Mouse (Mus musculus): ENCODE measurements around the gene Kif26b. TPM values are rescaled to one million over a fixed set of nuclear protein-coding genes. Genes with fewer than 3 reads are reported as not detected.

Kif26b gene
- polyA plus RNA-seq, 1 experiment = 0.04 TPM

DNA sequence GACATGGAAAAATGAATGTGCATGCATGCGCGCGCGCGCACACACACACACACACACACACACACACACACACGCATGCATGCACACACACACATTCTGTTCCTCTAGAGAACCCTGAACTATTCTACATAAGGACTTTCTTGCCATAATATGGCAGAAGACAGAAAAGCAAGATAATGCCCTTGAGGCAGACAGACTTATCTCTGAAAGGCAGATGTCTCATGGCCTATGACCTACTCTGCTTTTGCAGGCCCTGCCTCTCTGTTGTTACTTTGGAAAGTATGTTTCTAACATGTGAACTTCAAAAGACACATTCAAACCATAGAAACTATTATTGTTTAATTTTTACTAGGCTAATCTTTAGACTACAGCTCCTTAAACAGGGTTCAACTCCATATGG is 255.1 kb downstream of the Kif26b start:
- Histone ChIP-seq H3K4me1 (ENCODE audit: control insufficient read depth, insufficient read depth, insufficient read length) (no peaks in the 10 kb centered on the region), H3K27me3 (ENCODE audit: control insufficient read depth, insufficient read depth, low read length) (no peaks in the 10 kb centered on the region), H3K4me3 (ENCODE audit: extremely low read depth, insufficient read depth, insufficient read length) (no peak overlapping the region), H3K27ac (ENCODE audit: insufficient read depth, low read length) (no peak overlapping the region), H3K36me3 (ENCODE audit: control insufficient read depth, insufficient read depth, low read length) (no peaks in the 10 kb centered on the region)
- no peak for TF ChIP-seq POLR2A (IDR thresholded peaks at IDR 0.05; ENCODE audit: low read depth, low read length)
- no peak for TF ChIP-seq CTCF (IDR thresholded peaks at IDR 0.05; ENCODE audit: extremely low read depth, insufficient read depth, insufficient read length, insufficient replicate concordance)
- DNase-seq (ENCODE audit: low read depth in 1 of 2, low spot score in 2 of 2) = no peak
- WGBS = 90% methylated on average over 6 of the region's 6 CpGs

DNA sequence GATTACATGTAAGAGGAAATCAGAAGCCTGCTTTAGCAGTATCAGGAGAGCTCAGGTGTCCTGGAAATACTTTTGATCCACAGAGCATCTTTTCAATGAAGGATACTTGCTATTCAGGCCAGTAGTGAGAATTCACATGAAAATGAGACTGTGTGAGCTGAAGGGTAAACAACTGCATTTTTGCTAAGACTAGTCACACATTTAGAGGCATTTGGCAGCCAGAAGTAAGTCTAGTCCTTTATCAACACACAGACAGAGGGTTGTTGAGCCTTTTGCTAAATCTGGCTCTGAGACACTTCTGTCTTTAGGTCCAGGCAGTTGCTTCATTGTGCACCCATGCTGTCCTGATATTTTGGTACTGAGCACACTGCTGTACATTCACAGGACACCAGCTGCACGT is 262.3 kb downstream of the Kif26b start:
- 62% methylated on average over 1 of the region's 1 CpGs for whole genome bisulfite sequencing
- Histone ChIP-seq H3K27me3 (ENCODE audit: control insufficient read depth, insufficient read depth, low read length) (0 out of 2 replicates have a peak, but pooled peaks cover 1% of the 10 kb centered on the region), H3K27ac (ENCODE audit: insufficient read depth, low read length) (no peak overlapping the region), H3K36me3 (ENCODE audit: control insufficient read depth, insufficient read depth, low read length) (no peaks in the 10 kb centered on the region), H3K4me1 (ENCODE audit: control insufficient read depth, insufficient read depth, insufficient read length) (no peaks in the 10 kb centered on the region), H3K4me3 (ENCODE audit: extremely low read depth, insufficient read depth, insufficient read length) (no peak overlapping the region)
- DNase-seq (ENCODE audit: low read depth in 1 of 2, low spot score in 2 of 2) = no peak
- no peak for TF ChIP-seq CTCF (IDR thresholded peaks at IDR 0.05; ENCODE audit: extremely low read depth, insufficient read depth, insufficient read length, insufficient replicate concordance)
- TF ChIP-seq POLR2A (IDR thresholded peaks at IDR 0.05; ENCODE audit: low read depth, low read length) = no peak

DNA sequence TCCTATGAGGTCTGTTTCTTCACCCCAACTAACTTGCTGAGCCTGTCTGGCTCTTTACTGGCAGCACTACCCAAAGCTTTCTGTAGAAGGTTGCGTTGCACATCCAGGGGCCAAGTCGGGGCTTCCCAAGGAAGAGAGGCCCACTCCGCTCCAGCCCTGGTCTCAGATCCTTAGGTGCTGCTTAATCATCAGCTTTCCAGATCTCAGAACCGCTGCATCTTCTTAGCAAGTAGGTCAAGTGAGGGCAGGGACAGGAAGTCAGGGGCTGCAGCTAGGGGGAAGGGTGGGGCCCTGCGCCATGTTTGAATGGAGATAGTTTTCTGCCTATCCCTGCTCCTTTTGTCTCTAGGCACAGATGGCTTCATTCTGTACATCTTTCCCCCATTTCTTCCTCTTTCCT is 263.8 kb downstream of the Kif26b start:
- DNase-seq (ENCODE audit: low read depth in 1 of 2, low spot score in 2 of 2) = no peak
- no peaks in the 10 kb centered on the region for H3K36me3 ChIP-seq (ENCODE audit: control insufficient read depth, insufficient read depth, low read length)
- TF ChIP-seq CTCF (IDR thresholded peaks at IDR 0.05; ENCODE audit: extremely low read depth, insufficient read depth, insufficient read length, insufficient replicate concordance) (no peak), POLR2A (IDR thresholded peaks at IDR 0.05; ENCODE audit: low read depth, low read length) (no peak)
- no peaks in the 10 kb centered on the region for H3K4me1 ChIP-seq (ENCODE audit: control insufficient read depth, insufficient read depth, insufficient read length)
- WGBS = 88% methylated on average over 5 of the region's 5 CpGs
- 0 out of 2 replicates have a peak, but pooled peaks cover 1% of the 10 kb centered on the region for H3K27me3 ChIP-seq (ENCODE audit: control insufficient read depth, insufficient read depth, low read length)
- no peak overlapping the region for H3K4me3 ChIP-seq (ENCODE audit: extremely low read depth, insufficient read depth, insufficient read length)
- H3K27ac ChIP-seq (ENCODE audit: insufficient read depth, low read length) = no peak overlapping the region

DNA sequence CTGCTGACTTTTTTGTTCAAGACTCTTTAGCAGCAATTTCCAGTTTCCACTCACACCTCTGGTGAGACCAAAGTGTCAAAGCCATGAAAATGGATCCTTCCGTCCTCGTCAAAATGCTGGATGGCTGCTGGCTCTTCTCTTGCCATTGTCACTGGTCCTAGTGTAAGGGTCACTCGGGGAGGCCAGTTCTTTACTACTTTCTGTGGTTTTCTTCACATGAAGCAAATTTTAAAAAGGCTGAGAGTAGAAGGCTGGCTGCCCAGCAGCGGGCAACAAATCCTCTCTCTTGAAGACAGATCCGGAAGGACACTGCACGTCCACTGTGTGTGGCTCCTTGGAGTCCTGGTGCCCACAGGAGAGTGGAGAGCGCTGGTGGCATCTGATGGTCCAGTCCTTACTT is 265.9 kb downstream of the Kif26b start:
- H3K4me3 ChIP-seq (ENCODE audit: extremely low read depth, insufficient read depth, insufficient read length) = no peak overlapping the region
- no peaks in the 10 kb centered on the region for H3K36me3 ChIP-seq (ENCODE audit: control insufficient read depth, insufficient read depth, low read length)
- H3K27me3 ChIP-seq (ENCODE audit: control insufficient read depth, insufficient read depth, low read length) = 0 out of 2 replicates have a peak, but pooled peaks cover 1% of the 10 kb centered on the region
- WGBS = 86% methylated on average over 7 of the region's 7 CpGs
- no peaks in the 10 kb centered on the region for H3K4me1 ChIP-seq (ENCODE audit: control insufficient read depth, insufficient read depth, insufficient read length)
- H3K27ac ChIP-seq (ENCODE audit: insufficient read depth, low read length) = no peak overlapping the region
- no peak for DNase-seq (ENCODE audit: low read depth in 1 of 2, low spot score in 2 of 2)
- TF ChIP-seq POLR2A (IDR thresholded peaks at IDR 0.05; ENCODE audit: low read depth, low read length) (no peak), CTCF (IDR thresholded peaks at IDR 0.05; ENCODE audit: extremely low read depth, insufficient read depth, insufficient read length, insufficient replicate concordance) (no peak)

DNA sequence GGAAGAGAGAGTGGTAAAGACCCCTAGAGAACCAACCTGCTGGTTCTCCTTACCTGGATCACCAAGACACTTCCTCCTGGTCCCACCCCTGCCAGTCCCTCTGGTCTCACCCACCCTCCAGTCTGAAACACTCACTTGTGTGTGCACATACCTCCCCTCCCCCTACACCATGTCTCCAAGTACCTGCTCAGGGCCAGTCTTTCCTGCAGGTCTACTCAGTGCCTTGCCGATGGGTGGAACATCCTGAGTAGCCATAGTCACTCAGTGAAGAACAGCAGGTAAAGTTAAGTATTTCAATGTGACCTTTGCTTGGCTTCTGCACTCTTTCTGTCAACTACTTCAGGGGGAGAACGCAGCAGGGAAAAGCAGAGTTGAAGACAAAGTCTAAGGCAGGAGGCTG is 268.5 kb downstream of the Kif26b start:
- TF ChIP-seq CTCF (IDR thresholded peaks at IDR 0.05; ENCODE audit: extremely low read depth, insufficient read depth, insufficient read length, insufficient replicate concordance) = no peak
- Histone ChIP-seq H3K4me3 (ENCODE audit: extremely low read depth, insufficient read depth, insufficient read length) (no peak overlapping the region), H3K4me1 (ENCODE audit: control insufficient read depth, insufficient read depth, insufficient read length) (no peaks in the 10 kb centered on the region), H3K36me3 (ENCODE audit: control insufficient read depth, insufficient read depth, low read length) (no peaks in the 10 kb centered on the region), H3K27me3 (ENCODE audit: control insufficient read depth, insufficient read depth, low read length) (0 out of 2 replicates have a peak, but pooled peaks cover 1% of the 10 kb centered on the region), H3K27ac (ENCODE audit: insufficient read depth, low read length) (no peak overlapping the region)
- 90% methylated on average over 2 of the region's 2 CpGs for WGBS
- DNase-seq (ENCODE audit: low read depth in 1 of 2, low spot score in 2 of 2) = no peak

DNA sequence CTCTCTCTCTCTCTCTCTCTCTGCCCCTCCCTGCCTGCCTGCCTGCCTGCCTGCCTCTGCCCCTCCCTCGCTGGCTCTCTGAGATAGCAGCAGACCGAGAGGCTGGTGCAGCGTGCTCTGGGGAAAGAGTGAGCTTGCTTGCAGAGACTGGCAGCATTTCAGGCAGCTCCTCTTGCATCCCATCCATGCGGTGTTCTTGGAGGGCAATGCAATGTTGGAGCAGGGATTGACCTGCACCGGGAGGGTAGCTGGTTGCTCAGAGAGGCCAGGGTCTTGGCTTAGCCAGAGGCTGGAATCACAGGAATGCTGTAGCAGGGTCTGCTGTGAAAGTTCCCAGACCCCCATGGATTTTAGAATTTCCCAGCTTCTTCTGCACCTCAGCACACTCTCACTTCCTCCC is 269.4 kb downstream of the Kif26b start:
- no peaks in the 10 kb centered on the region for H3K36me3 ChIP-seq (ENCODE audit: control insufficient read depth, insufficient read depth, low read length)
- H3K27ac ChIP-seq (ENCODE audit: insufficient read depth, low read length) = no peak overlapping the region
- no peak for DNase-seq (ENCODE audit: low read depth in 1 of 2, low spot score in 2 of 2)
- no peaks in the 10 kb centered on the region for H3K27me3 ChIP-seq (ENCODE audit: control insufficient read depth, insufficient read depth, low read length)
- no peak overlapping the region for H3K4me3 ChIP-seq (ENCODE audit: extremely low read depth, insufficient read depth, insufficient read length)
- H3K4me1 ChIP-seq (ENCODE audit: control insufficient read depth, insufficient read depth, insufficient read length) = no peaks in the 10 kb centered on the region
- WGBS = 19% methylated on average over 5 of the region's 5 CpGs
- TF ChIP-seq POLR2A (IDR thresholded peaks at IDR 0.05; ENCODE audit: low read depth, low read length) (no peak), CTCF (IDR thresholded peaks at IDR 0.05; ENCODE audit: extremely low read depth, insufficient read depth, insufficient read length, insufficient replicate concordance) (no peak)

DNA sequence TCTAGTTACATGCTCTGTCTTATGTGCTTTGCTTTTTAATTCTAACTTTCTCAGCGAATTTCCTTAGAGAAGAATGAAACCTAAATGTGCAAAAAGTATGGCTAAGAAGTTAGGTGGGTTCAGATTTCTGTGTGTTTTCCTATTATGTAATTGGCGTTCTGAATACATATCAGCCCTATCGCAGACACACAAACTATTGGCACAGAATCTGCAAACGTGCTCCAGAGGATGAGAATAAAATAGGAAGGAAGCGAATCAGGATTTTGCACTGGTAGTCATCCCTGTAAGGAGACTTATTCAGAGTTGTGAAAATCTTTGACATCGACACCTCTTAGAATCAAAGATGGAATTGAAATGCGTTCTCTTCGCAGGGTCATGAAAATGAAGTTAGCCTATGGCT is 270.0 kb downstream of the Kif26b start:
- no peak for DNase-seq (ENCODE audit: low read depth in 1 of 2, low spot score in 2 of 2)
- no peaks in the 10 kb centered on the region for H3K4me1 ChIP-seq (ENCODE audit: control insufficient read depth, insufficient read depth, insufficient read length)
- no peaks in the 10 kb centered on the region for H3K36me3 ChIP-seq (ENCODE audit: control insufficient read depth, insufficient read depth, low read length)
- TF ChIP-seq POLR2A (IDR thresholded peaks at IDR 0.05; ENCODE audit: low read depth, low read length) (no peak), CTCF (IDR thresholded peaks at IDR 0.05; ENCODE audit: extremely low read depth, insufficient read depth, insufficient read length, insufficient replicate concordance) (no peak)
- no peak overlapping the region for H3K27ac ChIP-seq (ENCODE audit: insufficient read depth, low read length)
- no peak overlapping the region for H3K4me3 ChIP-seq (ENCODE audit: extremely low read depth, insufficient read depth, insufficient read length)
- WGBS = 80% methylated on average over 8 of the region's 8 CpGs
- no peaks in the 10 kb centered on the region for H3K27me3 ChIP-seq (ENCODE audit: control insufficient read depth, insufficient read depth, low read length)
